Mouse (Mus musculus) intestine, embryonic 15.5 days (tissue): ENCODE measurements around the gene Gpx3. TPM values are rescaled to one million over a fixed set of nuclear protein-coding genes. Genes with fewer than 3 reads are reported as not detected.
"Not testable (repeated sequence)": the region's sequence is repeated elsewhere in the genome, so short reads cannot be mapped to it uniquely, and the experiment has no call there.

Experiments
- ATAC-seq: fragments of 200-750 bp; cut with Nextera tagmentation; 2 replicates; pipeline ENCODE4 v1.8.0; 2017; ENCODE audit warnings: moderate TSS enrichment, moderate library complexity
- H3K27ac ChIP-seq: fragments of 300-500 bp; sonication (generic); 2 replicates; pipeline ENCODE4 v1.5.1; 2015; ENCODE audit warnings: mild to moderate bottlenecking, inconsistent platforms
- H3K27me3 ChIP-seq: fragments of 300-500 bp; sonication (generic); replicated peaks from 2 replicates; pipeline ENCODE4 v1.6.1; 2015; ENCODE audit warnings: inconsistent platforms
- H3K36me3 ChIP-seq: fragments of 300-500 bp; sonication (generic); 2 replicates; pipeline ENCODE4 v1.6.1; 2015; ENCODE audit warnings: inconsistent platforms
- H3K4me1 ChIP-seq: fragments of 300-500 bp; sonication (generic); replicated peaks from 2 replicates; pipeline ENCODE4 v1.6.1; 2015; ENCODE audit warnings: inconsistent platforms
- H3K4me2 ChIP-seq: fragments of 300-500 bp; sonication (generic); replicated peaks from 2 replicates; pipeline ENCODE4 v1.6.1; 2015; ENCODE audit warnings: mild to moderate bottlenecking, inconsistent platforms
- H3K4me3 ChIP-seq: fragments of 300-500 bp; sonication (generic); replicated peaks from 2 replicates; pipeline ENCODE4 v1.5.1; 2015; ENCODE audit warnings: inconsistent platforms
- H3K9ac ChIP-seq: fragments of 300-500 bp; sonication (generic); 2 replicates; pipeline ENCODE4 v1.6.1; 2015; ENCODE audit warnings: inconsistent platforms
- H3K9me3 ChIP-seq: fragments of 300-500 bp; sonication (generic); 2 replicates; pipeline ENCODE4 v1.6.1; 2016; ENCODE audit warnings: inconsistent platforms
- whole genome bisulfite sequencing: fragments of 180-500 bp; shearing (Covaris S2); methylation state at CpG from one replicate; pipeline ENCODE4 v1.1.7; 2015; 5-methylcytosine and 5-hydroxymethylcytosine counted together
- polyA plus RNA-seq: library from polyadenylated mRNA; unstranded; fragments of >200 nt; fragmentation: Nextera tagmentation; extraction: Ambion mirVana; gene quantifications from 2 replicates; pipeline ENCODE4 v1.2.1, GENCODE M21; 2015

The Gpx3 gene
- polyA plus RNA-seq, 1 experiment from 2014 or later: 308 TPM

- ATAC-seq: peak; percentile 87
- Histone ChIP-seq H3K4me3 (no peak overlapping the region), H3K36me3 (peaks cover 14% of the 10 kb centered on the region), H3K4me2 (no peak overlapping the region; the same call in 1 of the 2 replicates), H3K27me3 (no peaks in the 10 kb centered on the region), H3K27ac (peak overlapping the region; percentile 77), H3K9me3 (no peaks in the 10 kb centered on the region), H3K9ac (no peak overlapping the region), H3K4me1 (peaks cover 14% of the 10 kb centered on the region)
- 30% methylated on average over 12 of the region's 12 CpGs for WGBS
Observed at GRCm38 (mm10) chr11:54936035-54936770, 34.0 kb downstream of the Gpx3 start.

- H3K9ac ChIP-seq: no peak overlapping the region
- ATAC-seq: peak; percentile 29
- H3K4me2 ChIP-seq: no peak overlapping the region
- H3K4me1 ChIP-seq: peaks cover 14% of the 10 kb centered on the region
- H3K4me3 ChIP-seq: no peak overlapping the region
- H3K27ac ChIP-seq: peak overlapping the region; percentile 66; the same call in 1 of the 2 replicates
- peaks cover 14% of the 10 kb centered on the region for H3K36me3 ChIP-seq
- H3K9me3 ChIP-seq: no peaks in the 10 kb centered on the region
- WGBS: 68% methylated on average over 3 of the region's 3 CpGs
- no peaks in the 10 kb centered on the region for H3K27me3 ChIP-seq
Observed at GRCm38 (mm10) chr11:54936771-54937140, 34.5 kb downstream of the Gpx3 start.

DNA sequence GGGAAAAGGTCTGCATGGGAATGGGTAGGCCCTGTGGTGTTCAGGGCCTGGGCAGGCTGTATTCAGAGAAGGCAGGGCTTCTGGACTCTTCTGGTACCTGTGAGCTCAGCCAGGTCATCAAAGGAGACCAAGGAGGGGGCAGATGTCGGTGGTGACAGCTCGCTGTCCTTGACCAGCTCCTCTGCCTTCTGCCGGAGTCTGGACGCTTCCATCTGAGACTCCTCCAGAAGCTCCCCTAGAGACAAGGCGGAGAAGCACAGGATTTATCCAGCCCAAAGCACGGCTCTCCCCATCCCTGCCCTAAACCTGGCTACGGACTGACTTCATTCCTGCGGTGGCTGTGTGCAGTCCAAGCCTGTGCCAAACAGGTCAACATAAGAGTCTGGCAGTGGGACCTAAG, 37.2 kb downstream of the Gpx3 start:
- Histone ChIP-seq H3K9ac (no peak overlapping the region), H3K4me1 (peaks cover 17% of the 10 kb centered on the region), H3K27me3 (no peaks in the 10 kb centered on the region), H3K4me3 (no peak overlapping the region), H3K4me2 (no peak overlapping the region), H3K9me3 (no peaks in the 10 kb centered on the region), H3K27ac (0 out of 2 replicates have a peak overlapping the region, but pooled peaks have one; percentile 13), H3K36me3 (0 out of 2 replicates have a peak, but pooled peaks cover 6% of the 10 kb centered on the region)
- 85% methylated on average over 8 of the region's 8 CpGs for WGBS
- ATAC-seq: no peak

GRCm38 (mm10) chr11:54940056-54940455, 37.8 kb downstream of the Gpx3 start:
- Histone ChIP-seq H3K27me3 (no peaks in the 10 kb centered on the region), H3K36me3 (0 out of 2 replicates have a peak, but pooled peaks cover 6% of the 10 kb centered on the region), H3K9me3 (no peaks in the 10 kb centered on the region), H3K9ac (no peak overlapping the region), H3K27ac (no peak overlapping the region), H3K4me3 (no peak overlapping the region), H3K4me1 (peaks cover 15% of the 10 kb centered on the region), H3K4me2 (no peak overlapping the region)
- WGBS: 82% methylated on average over 7 of the region's 7 CpGs
- no peak for ATAC-seq

DNA sequence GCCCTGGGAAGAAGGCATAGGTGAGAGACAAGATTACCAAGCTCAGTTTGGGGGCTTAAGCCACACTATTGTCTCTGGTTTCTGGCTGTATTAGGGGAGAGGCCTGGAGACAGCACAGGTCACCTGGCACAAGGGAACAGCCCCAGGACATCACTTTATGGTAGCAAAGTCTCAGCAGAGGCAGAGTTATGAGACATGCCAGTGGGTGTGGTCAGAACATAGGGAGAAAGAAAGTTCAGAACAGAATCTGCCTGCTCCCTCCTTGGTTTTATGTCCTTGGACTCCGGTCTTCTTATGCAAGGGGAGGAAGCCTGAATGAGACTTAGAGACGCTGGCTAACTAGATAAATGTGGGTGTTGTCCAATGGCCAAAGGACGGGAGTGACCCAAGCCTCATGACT, 42.4 kb downstream of the Gpx3 start:
- no peaks in the 10 kb centered on the region for H3K36me3 ChIP-seq
- H3K4me2 ChIP-seq: no peak overlapping the region
- H3K4me1 ChIP-seq: peaks cover 3% of the 10 kb centered on the region
- H3K27ac ChIP-seq: peak overlapping the region; percentile 52
- H3K27me3 ChIP-seq: no peaks in the 10 kb centered on the region
- no peaks in the 10 kb centered on the region for H3K9me3 ChIP-seq
- H3K9ac ChIP-seq: no peak overlapping the region
- no peak overlapping the region for H3K4me3 ChIP-seq
- 61% methylated on average over 3 of the region's 3 CpGs for WGBS
- ATAC-seq: peak; percentile 87

GRCm38 (mm10) chr11:54949717-54950116, 47.5 kb downstream of the Gpx3 start:
- H3K36me3 ChIP-seq: no peaks in the 10 kb centered on the region
- H3K27ac ChIP-seq: no peak overlapping the region
- H3K4me1 ChIP-seq: peaks cover 5% of the 10 kb centered on the region; the same call in 1 of the 2 replicates
- no peak overlapping the region for H3K4me2 ChIP-seq
- 63% methylated on average over 1 of the region's 1 CpGs for WGBS
- H3K4me3 ChIP-seq: no peak overlapping the region
- no peak for ATAC-seq
- no peak overlapping the region for H3K9ac ChIP-seq
- no peaks in the 10 kb centered on the region for H3K9me3 ChIP-seq
- H3K27me3 ChIP-seq: no peaks in the 10 kb centered on the region

DNA sequence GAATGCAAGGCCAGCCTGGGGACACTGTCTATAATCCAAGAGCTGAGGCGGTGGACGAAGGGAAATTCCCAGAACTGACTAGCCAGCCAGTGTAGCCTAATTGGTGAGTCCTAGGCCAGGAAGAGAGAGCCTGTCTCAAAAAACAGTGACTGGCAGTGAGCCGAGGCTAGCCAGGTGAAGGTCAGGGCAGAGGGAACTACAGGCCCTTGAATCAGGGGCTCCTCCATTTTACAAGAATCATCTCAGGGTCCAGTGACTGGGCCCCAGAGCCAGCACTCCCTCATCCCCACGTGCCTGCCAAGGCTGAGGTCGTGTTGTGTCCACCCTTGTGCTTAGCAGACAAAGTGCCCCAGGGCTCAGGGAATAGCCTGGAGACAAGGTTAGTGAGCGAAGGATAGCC, 48.4 kb downstream of the Gpx3 start:
- ATAC-seq: no peak
- H3K27me3 ChIP-seq: no peaks in the 10 kb centered on the region
- no peak overlapping the region for H3K4me3 ChIP-seq
- H3K4me2 ChIP-seq: no peak overlapping the region
- H3K4me1 ChIP-seq: 0 out of 2 replicates have a peak, but pooled peaks cover 5% of the 10 kb centered on the region
- WGBS: 81% methylated on average over 6 of the region's 6 CpGs
- H3K27ac ChIP-seq: no peak overlapping the region
- no peaks in the 10 kb centered on the region for H3K36me3 ChIP-seq
- no peaks in the 10 kb centered on the region for H3K9me3 ChIP-seq
- H3K9ac ChIP-seq: no peak overlapping the region

- Histone ChIP-seq H3K27ac (no peak overlapping the region), H3K9ac (no peak overlapping the region), H3K4me1 (peaks cover 5% of the 10 kb centered on the region; the same call in 1 of the 2 replicates), H3K4me2 (no peak overlapping the region), H3K36me3 (no peaks in the 10 kb centered on the region), H3K9me3 (no peaks in the 10 kb centered on the region), H3K27me3 (no peaks in the 10 kb centered on the region), H3K4me3 (no peak overlapping the region)
- ATAC-seq: no peak
- 64% methylated on average over 6 of the region's 6 CpGs for WGBS
Observed at GRCm38 (mm10) chr11:54952651-54953050, 50.4 kb downstream of the Gpx3 start.

- Histone ChIP-seq H3K9ac (no peak overlapping the region), H3K9me3 (no peaks in the 10 kb centered on the region), H3K4me1 (peaks cover 5% of the 10 kb centered on the region; the same call in 1 of the 2 replicates), H3K4me2 (no peak overlapping the region), H3K4me3 (no peak overlapping the region), H3K36me3 (no peaks in the 10 kb centered on the region), H3K27ac (no peak overlapping the region), H3K27me3 (no peaks in the 10 kb centered on the region)
- no peak for ATAC-seq
- WGBS: 46% methylated on average over 9 of the region's 9 CpGs
Observed at GRCm38 (mm10) chr11:54953993-54954446, 51.8 kb downstream of the Gpx3 start.

GRCm38 (mm10) chr11:54954716-54955115, 52.5 kb downstream of the Gpx3 start:
- no peaks in the 10 kb centered on the region for H3K9me3 ChIP-seq
- no peaks in the 10 kb centered on the region for H3K27me3 ChIP-seq
- no peaks in the 10 kb centered on the region for H3K36me3 ChIP-seq
- peak overlapping the region; percentile 79; the same call in 1 of the 2 replicates for H3K4me2 ChIP-seq
- no peak overlapping the region for H3K4me3 ChIP-seq
- ATAC-seq: no peak
- H3K27ac ChIP-seq: no peak overlapping the region
- H3K9ac ChIP-seq: no peak overlapping the region
- WGBS: 82% methylated on average over 8 of the region's 8 CpGs
- peaks cover 5% of the 10 kb centered on the region; the same call in 1 of the 2 replicates for H3K4me1 ChIP-seq

GRCm38 (mm10) chr11:54955400-54955734, 53.1 kb downstream of the Gpx3 start:
- WGBS: 33% methylated on average over 10 of the region's 10 CpGs
- peak overlapping the region; percentile 81 for H3K4me3 ChIP-seq
- H3K4me2 ChIP-seq: peak overlapping the region; percentile 79
- not testable (repeated sequence) for H3K36me3 ChIP-seq, ATAC-seq, H3K27me3 ChIP-seq, H3K4me1 ChIP-seq, H3K9me3 ChIP-seq
- peak overlapping the region; percentile 90 for H3K27ac ChIP-seq
- H3K9ac ChIP-seq: peak overlapping the region; percentile 83

- ATAC-seq: peak; percentile 97
- H3K27me3 ChIP-seq: no peaks in the 10 kb centered on the region
- peak overlapping the region; percentile 81 for H3K4me3 ChIP-seq
- peaks cover 5% of the 10 kb centered on the region; the same call in 1 of the 2 replicates for H3K4me1 ChIP-seq
- peak overlapping the region; percentile 79 for H3K4me2 ChIP-seq
- peak overlapping the region; percentile 83 for H3K9ac ChIP-seq
- H3K9me3 ChIP-seq: no peaks in the 10 kb centered on the region
- H3K27ac ChIP-seq: peak overlapping the region; percentile 90
- H3K36me3 ChIP-seq: no peaks in the 10 kb centered on the region
- 1% methylated on average over 59 of the region's 59 CpGs for WGBS
Observed at GRCm38 (mm10) chr11:54955735-54956480, 53.7 kb downstream of the Gpx3 start.
